Mouse (Mus musculus) heart, postnatal 25 days (tissue): ENCODE data around the gene Tjp1. TPM values are rescaled to one million over a fixed set of nuclear protein-coding genes. Genes with fewer than 3 reads are reported as not detected.

Experiments used
- DNase-seq: peaks from one replicate; pipeline ENCODE4 v3.0.0; 2022; ENCODE audit warnings: low spot score
- intact Hi-C: fragments of 180-260 bp; cut with DNase I; formaldehyde crosslinking; loops from one replicate; pipeline ENCODE4 v1.15.1; 2025
- total RNA-seq, 2 experiments: library from RNA; stranded (reverse); gene quantifications; 2 replicates each; pipeline ENCODE4 v1.2.3; 2021

Tjp1 gene
- total RNA-seq, 2 experiments from 2014 or later, result 110 to 134 TPM

GRCm38 (mm10) chr7:65394672-65395071, 132.9 kb downstream of the Tjp1 start:
- intact Hi-C loops, result no loop called here
- no peak for DNase-seq

- DNase-seq, result no peak
- intact Hi-C loops, result no loop called here
Observed at GRCm38 (mm10) chr7:65393704-65394452, 133.7 kb downstream of the Tjp1 start.

GRCm38 (mm10) chr7:65392986-65393385, 134.6 kb downstream of the Tjp1 start:
- intact Hi-C loops, result no loop called here
- no peak for DNase-seq

GRCm38 (mm10) chr7:65389539-65389938, 138.0 kb downstream of the Tjp1 start:
- intact Hi-C loops, result loop anchor here (5.0 kb wide), 1 partner anchor 33 kb away; no protein-coding TSS in a partner anchor

GRCm38 (mm10) chr7:65388243-65389013, 139.2 kb downstream of the Tjp1 start:
- DNase-seq, result no peak
- intact Hi-C loops, result loop anchor here (5.0 kb wide), 1 partner anchor 34 kb away; no protein-coding TSS in a partner anchor

More at GRCm38 (mm10) chr7:65389539-65389938, 138.0 kb downstream of the Tjp1 start:
- DNase-seq, result no peak

- no peak for DNase-seq
- intact Hi-C loops, result loop anchor here (5.0 kb wide), 1 partner anchor 35 kb away; no protein-coding TSS in a partner anchor
Observed at GRCm38 (mm10) chr7:65387560-65388175, 139.9 kb downstream of the Tjp1 start.

- intact Hi-C loops, result loop anchor here (5.0 kb wide), 1 partner anchor 38 kb away; no protein-coding TSS in a partner anchor
- DNase-seq, result no peak
Observed at GRCm38 (mm10) chr7:65384775-65385174, 142.8 kb downstream of the Tjp1 start.

- intact Hi-C loops, result no loop called here
- no peak for DNase-seq
Observed at GRCm38 (mm10) chr7:65382515-65383283, 144.9 kb downstream of the Tjp1 start.

GRCm38 (mm10) chr7:65381896-65382295, 145.7 kb downstream of the Tjp1 start:
- DNase-seq, result peak; percentile 7
- intact Hi-C loops, result no loop called here

- DNase-seq, result no peak
- intact Hi-C loops, result no loop called here
Observed at GRCm38 (mm10) chr7:65380716-65381115, 146.9 kb downstream of the Tjp1 start.

GRCm38 (mm10) chr7:65378818-65379565, 148.6 kb downstream of the Tjp1 start:
- no peak for DNase-seq
- intact Hi-C loops, result no loop called here

- no peak for DNase-seq
- intact Hi-C loops, result no loop called here
Observed at GRCm38 (mm10) chr7:65377521-65377920, 150.1 kb downstream of the Tjp1 start.

- intact Hi-C loops, result no loop called here
- DNase-seq, result no peak
Observed at GRCm38 (mm10) chr7:65375621-65376020, 152.0 kb downstream of the Tjp1 start.

- intact Hi-C loops, result no loop called here
- DNase-seq, result peak; percentile 47
Observed at GRCm38 (mm10) chr7:65375176-65375575, 152.4 kb downstream of the Tjp1 start.

- intact Hi-C loops, result loop anchor here (5.0 kb wide), 1 partner anchor 39 kb away; no protein-coding TSS in a partner anchor
- DNase-seq, result no peak
Observed at GRCm38 (mm10) chr7:65373336-65373735, 154.2 kb downstream of the Tjp1 start.

- intact Hi-C loops, result loop anchor here (5.0 kb wide), 1 partner anchor 41 kb away; no protein-coding TSS in a partner anchor
- DNase-seq, result no peak
Observed at GRCm38 (mm10) chr7:65371765-65372164, 155.8 kb downstream of the Tjp1 start.

GRCm38 (mm10) chr7:65370787-65371616, 156.6 kb downstream of the Tjp1 start:
- DNase-seq, result peak; percentile 93
- intact Hi-C loops, result loop anchor here (5.0 kb wide), 1 partner anchor 41 kb away; no protein-coding TSS in a partner anchor

- intact Hi-C loops, result loop anchor here (5.0 kb wide), 1 partner anchor 42 kb away; no protein-coding TSS in a partner anchor
- DNase-seq, result no peak
Observed at GRCm38 (mm10) chr7:65370381-65370786, 157.2 kb downstream of the Tjp1 start.
